Mouse (Mus musculus) v-Abl transformed pro-B cells (cell line): Measurements from ENCODE around the gene Mfge8.

ENCODE experiments used
- in situ Hi-C, 2 experiments: fragments of 400-800 bp; cut with MboI; formaldehyde crosslinking; loops; one replicate each; pipeline ENCODE4 v1.15.1; 2025; ENCODE audit not compliant: unreplicated experiment in 2 of 2

The Mfge8 gene

DNA sequence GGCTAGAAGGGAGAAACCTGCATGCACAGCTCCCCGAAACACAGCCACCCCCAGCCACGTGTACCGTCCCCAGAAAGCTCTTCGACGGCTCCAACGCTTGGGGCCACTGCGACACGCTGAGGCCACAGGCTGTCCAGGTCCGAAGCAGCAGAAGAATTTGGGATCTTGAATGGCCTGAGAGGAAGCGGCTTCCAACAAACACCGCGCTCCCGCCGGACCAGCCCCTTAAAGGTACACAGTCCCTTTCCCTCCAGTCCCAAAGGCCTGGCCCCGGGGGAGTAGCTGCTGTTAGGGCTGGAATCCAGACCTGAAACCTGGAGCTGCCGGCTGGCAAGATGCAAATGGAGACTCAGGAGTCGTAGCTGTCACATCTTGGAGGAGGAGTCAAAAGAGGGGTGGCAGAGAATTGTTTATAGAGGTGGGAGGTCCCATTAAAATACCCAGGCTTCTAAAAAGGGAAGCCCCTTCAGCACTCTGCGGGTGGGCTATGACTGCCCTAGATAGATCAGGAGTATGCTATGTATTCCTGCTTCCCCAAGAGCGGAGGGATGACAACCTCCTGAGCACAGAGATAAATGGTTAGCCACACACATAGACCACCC lies 17.9 kb downstream of the Mfge8 start, which contains the start of gene Hapln3:
Hapln3 (minus strand) TSS at position 176 of the 602 bp plus-strand sequence.
- in situ Hi-C loops, result loop anchor here in 1 of 2 experiments (25.0 kb wide), 1 partner anchor 331 kb away; the partner anchor contains the start of gene Polg

DNA sequence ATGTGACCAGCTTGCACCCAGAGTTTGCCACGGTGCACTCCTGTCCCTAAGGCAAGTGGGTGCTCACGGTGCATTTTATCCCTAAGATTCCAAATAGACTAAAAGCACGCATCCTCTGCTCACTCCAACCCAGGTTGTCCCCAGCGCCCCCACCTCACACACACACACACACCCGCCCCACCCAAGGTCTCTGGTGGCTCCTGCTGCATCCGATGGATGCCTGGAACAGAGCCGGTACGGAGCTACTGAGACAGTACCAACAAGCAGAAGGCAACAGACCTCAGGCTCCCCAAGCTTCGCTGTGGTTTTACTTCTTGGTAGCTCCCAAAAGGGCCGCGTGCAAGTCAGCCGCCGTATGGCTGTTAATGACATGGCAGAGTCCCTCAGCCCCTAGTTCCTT lies 18.5 kb downstream of the Mfge8 start:
- in situ Hi-C loops, result loop anchor here in 1 of 2 experiments (25.0 kb wide), 1 partner anchor 332 kb away; the partner anchor contains the start of gene Polg

- in situ Hi-C loops, result loop anchor here in 1 of 2 experiments (25.0 kb wide), 1 partner anchor 332 kb away; the partner anchor contains the start of gene Polg
These were observed 19.0 kb downstream of the Mfge8 start for GRCm38 (mm10) chr7:79129883-79130282.

- in situ Hi-C loops, result no loop called here
These were observed 25.4 kb downstream of the Mfge8 start for GRCm38 (mm10) chr7:79123465-79123864.

DNA sequence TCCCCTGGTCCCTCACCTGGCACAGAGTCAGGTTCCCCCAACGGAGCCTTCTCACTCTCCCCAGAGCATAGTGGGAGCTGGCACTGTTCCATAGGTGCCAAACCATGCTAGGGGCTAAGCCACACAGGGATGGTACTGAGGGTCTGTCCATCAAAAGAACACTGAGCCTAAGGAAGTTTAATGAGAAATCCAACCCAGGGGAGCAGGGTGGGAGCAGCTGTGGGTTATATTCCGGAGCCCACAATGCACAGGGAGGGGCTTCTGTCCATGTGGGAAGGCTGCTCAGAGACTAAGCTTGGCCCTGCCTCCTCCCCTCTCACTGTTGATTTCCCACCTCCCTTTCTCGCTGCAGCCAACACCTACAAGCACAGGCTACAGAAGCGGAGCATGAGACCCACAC lies 35.0 kb downstream of the Mfge8 start:
- in situ Hi-C loops, result no loop called here

- in situ Hi-C loops, result no loop called here
These were observed 52.4 kb downstream of the Mfge8 start for GRCm38 (mm10) chr7:79096492-79096891.

DNA sequence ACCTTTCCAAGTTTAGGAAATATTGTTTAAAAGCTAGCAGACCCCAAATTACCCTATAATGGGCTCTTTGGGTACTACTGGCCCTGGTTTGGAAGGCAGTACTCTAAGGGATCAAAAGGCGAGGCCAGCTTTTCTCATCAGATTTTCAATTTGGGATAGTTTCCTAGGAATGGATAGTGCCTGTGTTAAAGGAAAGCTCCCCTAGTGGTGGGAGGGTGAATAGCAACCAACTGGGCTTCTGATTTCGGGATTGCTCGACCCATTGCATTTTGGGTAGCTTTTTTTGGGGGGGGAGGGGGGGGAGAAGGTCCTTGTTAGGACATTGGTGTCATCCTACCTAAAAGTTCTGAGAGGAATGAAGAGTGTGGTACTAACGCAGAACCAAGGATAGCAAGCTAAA lies 59.7 kb downstream of the Mfge8 start:
- in situ Hi-C loops, result loop anchor here in 1 of 2 experiments (10.0 kb wide), 1 partner anchor 294 kb away; no protein-coding TSS in a partner anchor
